Mouse (Mus musculus) ES-E14 (cell line): Measurements from ENCODE around the gene Plvap. TPM values are rescaled to one million over a fixed set of nuclear protein-coding genes. Genes with fewer than 3 reads are reported as not detected.

Experiments used
- DNase-seq: peaks from one replicate; pipeline ENCODE4 v3.0.0-alpha.2; 2013; ENCODE audit warnings: low read depth, low spot score
- H3K27ac ChIP-seq: 2 replicates; pipeline ENCODE4 v1.5.1; 2012; ENCODE audit warnings: low read depth, mild to moderate bottlenecking, low read length, moderate library complexity, mixed read lengths; ENCODE audit not compliant: poor library complexity, insufficient read depth, severe bottlenecking
- H3K36me3 ChIP-seq: 2 replicates; pipeline ENCODE4 v1.6.1; 2012; ENCODE audit warnings: mild to moderate bottlenecking, low read length, moderate library complexity, mixed read lengths; ENCODE audit not compliant: control insufficient read depth, poor library complexity, insufficient read depth, severe bottlenecking
- H3K4me1 ChIP-seq, 2 experiments: fragments of 150-350 bp in 1 of 2; sonication (generic) in 1 of 2; 2 replicates each; pipeline ENCODE4 v1.6.1; 2012; ENCODE audit warnings: low read length in 2 of 2, mild to moderate bottlenecking in 1 of 2, mixed read lengths in 1 of 2; ENCODE audit not compliant: control insufficient read depth in 2 of 2, insufficient read depth in 2 of 2, poor library complexity in 1 of 2
- H3K4me3 ChIP-seq, 2 experiments: fragments of 150-350 bp in 1 of 2; sonication (generic) in 1 of 2; 2 replicates each; pipeline ENCODE4 v1.5.1; 2012; ENCODE audit warnings: low read length in 2 of 2, low read depth in 1 of 2, mild to moderate bottlenecking in 1 of 2, mixed read lengths in 1 of 2; ENCODE audit not compliant: insufficient read depth in 1 of 2, poor library complexity in 1 of 2, severe bottlenecking in 1 of 2
- H3K9ac ChIP-seq: 2 replicates; pipeline ENCODE4 v1.6.1; 2012; ENCODE audit warnings: low read depth, mild to moderate bottlenecking, low read length, mixed read lengths; ENCODE audit not compliant: poor library complexity, insufficient read depth, severe bottlenecking
- H3K9me3 ChIP-seq: fragments of 150-350 bp; sonication (generic); 2 replicates; pipeline ENCODE4 v1.6.1; 2012; ENCODE audit warnings: low read depth, mild to moderate bottlenecking, low read length; ENCODE audit not compliant: control insufficient read depth, insufficient read depth
- CHD2 ChIP-seq: IDR thresholded peaks from 2 replicates; pipeline ENCODE4 v1.6.1; 2014; ENCODE audit warnings: mild to moderate bottlenecking, low read depth, low read length, inconsistent platforms
- HCFC1 ChIP-seq: IDR thresholded peaks from 2 replicates; pipeline ENCODE4 v1.6.1; 2012; ENCODE audit warnings: low read length, inconsistent platforms, borderline replicate concordance; ENCODE audit not compliant: insufficient read depth
- MAFK ChIP-seq: IDR thresholded peaks from 2 replicates; pipeline ENCODE4 v1.6.1; 2014; ENCODE audit warnings: mild to moderate bottlenecking, low read depth, low read length, inconsistent platforms; ENCODE audit not compliant: insufficient read depth
- ZC3H11A ChIP-seq: IDR thresholded peaks from 2 replicates; pipeline ENCODE4 v1.6.1; 2012; ENCODE audit warnings: low read depth, mild to moderate bottlenecking, inconsistent platforms, low read length, borderline replicate concordance
- ZNF384 ChIP-seq: IDR thresholded peaks from 2 replicates; pipeline ENCODE4 v1.6.1; 2012; ENCODE audit warnings: low read depth, low read length, inconsistent platforms
- in situ Hi-C, 2 experiments: fragments of 600-800 bp; cut with MboI; formaldehyde crosslinking; loops; one replicate each; pipeline ENCODE4 v1.15.1; 2025; ENCODE audit warnings: low sequenced_read_pairs in 2 of 2, inconsistent platforms in 1 of 2; ENCODE audit not compliant: unreplicated experiment in 2 of 2
- total RNA-seq: library from RNA; depleted of rRNA; stranded (reverse); fragments of 300-350 nt; gene quantifications from 2 replicates; pipeline ENCODE4 v1.2.3, GENCODE M21; 2012

The Plvap gene
- total RNA-seq, 1 experiment, result 2.5 TPM

DNA sequence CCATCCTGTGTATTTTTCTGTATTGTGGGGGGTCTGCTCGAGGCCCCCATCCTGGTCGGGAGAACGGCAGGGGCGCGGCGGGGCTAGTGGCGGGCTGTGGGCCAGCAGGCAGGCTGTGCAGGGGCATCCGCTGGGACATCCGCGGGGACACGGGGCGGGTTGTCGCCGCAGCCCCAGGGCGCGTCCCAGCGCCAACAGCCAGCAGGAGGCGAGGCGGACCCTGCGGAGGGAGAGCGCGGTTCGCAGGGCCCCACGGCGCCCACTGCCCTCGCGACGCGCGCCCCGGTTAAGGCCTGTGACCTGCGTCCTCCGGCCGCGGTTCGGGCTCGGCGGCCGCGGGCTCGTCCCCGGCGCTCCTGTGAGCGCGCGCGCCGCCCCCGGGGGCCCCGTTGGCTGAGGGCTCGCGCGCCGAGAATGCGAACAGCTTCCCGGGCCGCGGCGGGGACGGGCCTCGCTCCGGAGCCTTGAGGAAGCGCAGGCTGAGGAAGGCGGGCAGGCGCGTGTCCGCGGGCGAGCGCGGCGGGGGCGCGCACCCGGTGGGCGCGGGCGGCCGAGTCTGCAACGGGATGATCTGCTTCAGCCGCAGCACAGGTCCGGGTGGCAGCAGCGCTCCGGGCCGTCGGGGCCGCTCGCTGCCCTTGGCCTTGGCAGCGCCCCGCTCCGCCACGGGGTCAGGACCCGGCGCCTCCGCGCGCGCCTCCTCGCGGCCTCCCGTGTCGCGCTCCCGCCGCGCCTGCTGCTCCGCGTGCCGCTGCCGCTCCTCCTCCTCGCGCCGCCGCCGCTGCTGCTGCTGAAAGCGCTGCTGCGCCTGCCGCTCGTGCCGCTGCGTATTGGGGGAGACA, 35.2 kb downstream of the Plvap start:
- no peak for TF ChIP-seq MAFK
- H3K27ac ChIP-seq, result 0 out of 2 replicates have a peak overlapping the region, but pooled peaks have one; percentile 20
- H3K4me3 ChIP-seq, result peak overlapping the region; percentile 60 to 81
- H3K9me3 ChIP-seq, result no peaks in the 10 kb centered on the region
- H3K4me1 ChIP-seq, result peaks cover 0 to 5% of the 10 kb centered on the region in 2 experiments; a peak in 1 of 4 replicates
- DNase-seq, result no peak
- in situ Hi-C loops, result no loop called here
- peaks cover 30% of the 10 kb centered on the region for H3K36me3 ChIP-seq
- peak overlapping the region; percentile 78 for H3K9ac ChIP-seq

DNA sequence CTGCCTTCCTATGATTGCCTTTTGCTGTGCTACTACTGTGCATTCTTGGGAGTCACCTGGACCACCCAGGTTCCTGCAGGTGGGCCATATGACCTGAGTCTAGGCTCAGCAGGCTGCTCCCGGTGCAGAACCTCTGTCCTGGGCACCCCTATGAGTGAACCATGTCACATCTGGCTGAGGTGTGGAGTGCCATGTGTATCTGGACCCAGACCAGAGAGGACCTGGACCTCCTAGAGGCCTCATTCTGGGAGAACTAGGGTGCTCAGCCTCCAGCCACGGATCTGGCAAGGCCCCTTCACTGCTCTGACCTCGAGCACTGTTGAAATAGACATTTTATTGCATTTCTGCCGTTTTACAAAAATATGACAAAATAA, 35.9 kb downstream of the Plvap start:
- H3K4me1 ChIP-seq, result peaks cover 0 to 8% of the 10 kb centered on the region in 2 experiments; a peak in 1 of 4 replicates
- TF ChIP-seq ZC3H11A, result no peak
- no peak for TF ChIP-seq CHD2
- TF ChIP-seq HCFC1, result no peak
- TF ChIP-seq ZNF384, result no peak
- TF ChIP-seq MAFK, result no peak
- no peak for DNase-seq
- no peak overlapping the region for H3K27ac ChIP-seq
- peak overlapping the region; percentile 60 to 81; a peak in 3 of 4 replicates for H3K4me3 ChIP-seq
- H3K9me3 ChIP-seq, result no peaks in the 10 kb centered on the region
- in situ Hi-C loops, result no loop called here
- no peak overlapping the region for H3K9ac ChIP-seq
- peaks cover 35% of the 10 kb centered on the region for H3K36me3 ChIP-seq

DNA sequence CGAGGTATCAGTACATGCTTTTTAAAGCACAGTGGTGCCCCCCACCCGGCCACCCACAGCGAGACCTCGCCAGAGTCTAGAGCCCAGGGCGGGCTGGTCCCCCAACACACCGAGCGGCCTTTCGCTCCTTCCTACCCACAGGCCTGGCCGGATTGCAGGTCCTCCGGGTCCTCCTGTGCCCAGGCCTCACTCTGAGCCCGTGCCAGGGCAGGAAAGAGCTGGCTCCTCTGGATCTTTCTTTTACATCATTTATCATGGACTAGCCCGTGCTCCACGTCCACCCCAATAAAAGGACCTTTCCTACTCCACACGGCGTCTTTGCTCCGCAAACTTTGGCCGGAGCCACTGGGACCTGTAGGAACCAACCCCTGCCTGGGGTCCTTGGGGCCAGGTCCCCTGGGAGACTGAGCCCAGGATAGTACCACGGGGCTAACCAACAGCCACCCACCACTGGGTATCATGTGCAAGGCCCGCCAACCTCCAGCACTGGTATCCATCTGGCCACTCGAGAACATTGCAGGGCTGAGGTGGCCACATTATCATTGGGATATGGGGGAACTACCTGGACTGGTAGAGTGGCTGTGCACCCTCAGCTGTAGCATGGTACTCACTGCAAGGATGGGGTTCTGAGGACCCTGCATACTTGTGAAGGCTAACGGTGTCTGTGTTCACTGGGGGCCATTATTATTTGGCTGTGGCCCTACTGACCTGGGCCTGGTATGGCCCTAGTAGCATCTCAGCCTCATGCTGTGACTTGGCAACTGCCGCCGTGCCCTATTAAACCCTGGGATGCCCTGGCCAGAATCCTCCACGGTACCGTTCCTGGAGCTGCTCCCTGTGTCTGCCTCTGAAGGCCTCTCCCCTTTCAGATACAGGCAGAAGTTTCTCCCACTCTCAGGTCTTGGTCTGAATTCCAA, 36.5 kb downstream of the Plvap start:
- H3K9ac ChIP-seq, result no peak overlapping the region
- no peaks in the 10 kb centered on the region for H3K9me3 ChIP-seq
- no peak for DNase-seq
- peaks cover 37% of the 10 kb centered on the region for H3K36me3 ChIP-seq
- no peak overlapping the region for H3K27ac ChIP-seq
- H3K4me1 ChIP-seq, result peaks cover 0 to 11% of the 10 kb centered on the region in 2 experiments; a peak in 1 of 4 replicates
- TF ChIP-seq ZC3H11A (no peak), MAFK (no peak), CHD2 (no peak), ZNF384 (no peak), HCFC1 (no peak)
- H3K4me3 ChIP-seq, result no peak overlapping the region
- in situ Hi-C loops, result no loop called here

DNA sequence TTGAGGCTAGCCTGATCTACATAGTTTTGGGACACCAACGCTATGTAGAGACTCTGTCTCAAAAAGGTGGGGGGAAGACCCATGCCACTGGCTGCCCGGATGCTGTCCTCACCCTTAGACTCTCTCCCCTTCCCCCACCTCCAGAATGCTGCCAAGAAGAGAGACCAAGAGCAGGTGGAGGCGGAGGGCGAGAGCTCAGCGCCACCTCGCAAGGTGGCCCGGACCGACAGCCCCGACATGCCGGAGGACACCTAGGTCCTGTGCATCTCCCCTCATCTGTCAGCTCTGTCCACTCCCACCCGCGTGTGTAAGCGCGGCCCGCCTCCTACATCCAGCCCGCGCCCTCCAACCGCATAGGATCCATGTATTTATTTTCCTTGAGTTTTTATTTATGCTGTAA, 37.2 kb downstream of the Plvap start:
- no peak for DNase-seq
- Histone ChIP-seq H3K36me3 (peaks cover 37% of the 10 kb centered on the region), H3K4me3 (no peak overlapping the region), H3K27ac (no peak overlapping the region), H3K4me1 (peaks cover 0 to 11% of the 10 kb centered on the region in 2 experiments; a peak in 2 of 4 replicates), H3K9me3 (no peaks in the 10 kb centered on the region), H3K9ac (no peak overlapping the region)
- no peak for TF ChIP-seq ZNF384
- TF ChIP-seq MAFK, result no peak
- TF ChIP-seq ZC3H11A, result no peak
- no peak for TF ChIP-seq CHD2
- TF ChIP-seq HCFC1, result no peak
- in situ Hi-C loops, result no loop called here
